Mouse (Mus musculus) embryonic facial prominence, embryonic 13.5 days (tissue): ENCODE measurements around the gene Colq. TPM values are rescaled to one million over a fixed set of nuclear protein-coding genes. Genes with fewer than 3 reads are reported as not detected.

Experiments used
- ATAC-seq: fragments of 200-750 bp; cut with Nextera tagmentation; 2 replicates; pipeline ENCODE4 v1.8.0; 2017; ENCODE audit warnings: low read depth; ENCODE audit not compliant: insufficient number of reproducible peaks, insufficient read depth, low FRiP score, low TSS enrichment
- H3K27ac ChIP-seq: fragments of 300-500 bp; sonication (generic); 2 replicates; pipeline ENCODE4 v1.5.1; 2015; ENCODE audit warnings: moderate library complexity, mild to moderate bottlenecking, inconsistent platforms
- H3K27me3 ChIP-seq: fragments of 300-500 bp; sonication (generic); 2 replicates; pipeline ENCODE4 v1.6.1; 2015; ENCODE audit warnings: mild to moderate bottlenecking, inconsistent platforms
- H3K36me3 ChIP-seq: fragments of 300-500 bp; sonication (generic); 2 replicates; pipeline ENCODE4 v1.6.1; 2015; ENCODE audit warnings: mild to moderate bottlenecking, inconsistent platforms
- H3K4me1 ChIP-seq: fragments of 300-500 bp; sonication (generic); 2 replicates; pipeline ENCODE4 v1.6.1; 2015; ENCODE audit warnings: inconsistent platforms
- H3K4me2 ChIP-seq: fragments of 300-500 bp; sonication (generic); 2 replicates; pipeline ENCODE4 v1.6.1; 2015; ENCODE audit warnings: moderate library complexity, mild to moderate bottlenecking, inconsistent platforms
- H3K4me3 ChIP-seq: fragments of 300-500 bp; sonication (generic); 2 replicates; pipeline ENCODE4 v1.5.1; 2015; ENCODE audit warnings: mild to moderate bottlenecking, inconsistent platforms
- H3K9ac ChIP-seq: fragments of 300-500 bp; sonication (generic); 2 replicates; pipeline ENCODE4 v1.6.1; 2015; ENCODE audit warnings: mild to moderate bottlenecking, inconsistent platforms
- H3K9me3 ChIP-seq: fragments of 300-500 bp; sonication (generic); 2 replicates; pipeline ENCODE4 v1.6.1; 2016; ENCODE audit warnings: inconsistent platforms
- WGBS: fragments of 180-500 bp; shearing (Covaris S2); methylation state at CpG from one replicate; pipeline ENCODE4 v1.1.7; 2015; ENCODE audit warnings: mixed read lengths; 5-methylcytosine and 5-hydroxymethylcytosine counted together
- polyA plus RNA-seq: library from polyadenylated mRNA; unstranded; fragments of >200 nt; fragmentation: Nextera tagmentation; extraction: Ambion mirVana; gene quantifications from 2 replicates; pipeline ENCODE4 v1.2.1, GENCODE M21; 2015

Gene Colq
- polyA plus RNA-seq, 1 experiment from 2014 or later: 0.39 TPM

GRCm38 (mm10) chr14:31572561-31573175, 18.5 kb downstream of the Colq start:
- Histone ChIP-seq H3K36me3 (no peaks in the 10 kb centered on the region), H3K27ac (no peak overlapping the region), H3K4me2 (no peak overlapping the region), H3K27me3 (no peaks in the 10 kb centered on the region), H3K4me1 (peaks cover 28% of the 10 kb centered on the region), H3K9ac (no peak overlapping the region), H3K9me3 (no peaks in the 10 kb centered on the region), H3K4me3 (no peak overlapping the region)
- no peak for ATAC-seq
- WGBS: 78% methylated on average over 9 of the region's 9 CpGs

- Histone ChIP-seq H3K27me3 (no peaks in the 10 kb centered on the region), H3K36me3 (no peaks in the 10 kb centered on the region), H3K4me3 (no peak overlapping the region), H3K27ac (no peak overlapping the region), H3K4me2 (no peak overlapping the region), H3K4me1 (peaks cover 18% of the 10 kb centered on the region), H3K9me3 (no peaks in the 10 kb centered on the region), H3K9ac (no peak overlapping the region)
- ATAC-seq: no peak
- 86% methylated on average over 5 of the region's 5 CpGs for WGBS
Measured at GRCm38 (mm10) chr14:31571419-31571818, 19.7 kb downstream of the Colq start.

GRCm38 (mm10) chr14:31570131-31570951, 20.8 kb downstream of the Colq start:
- Histone ChIP-seq H3K9me3 (no peaks in the 10 kb centered on the region), H3K27me3 (no peaks in the 10 kb centered on the region), H3K4me3 (no peak overlapping the region), H3K4me2 (no peak overlapping the region), H3K9ac (no peak overlapping the region), H3K36me3 (no peaks in the 10 kb centered on the region), H3K4me1 (peaks cover 14% of the 10 kb centered on the region), H3K27ac (no peak overlapping the region)
- no peak for ATAC-seq
- WGBS: 74% methylated on average over 6 of the region's 6 CpGs

- WGBS: 57% methylated on average over 7 of the region's 7 CpGs
- Histone ChIP-seq H3K36me3 (no peaks in the 10 kb centered on the region), H3K9me3 (no peaks in the 10 kb centered on the region), H3K4me1 (peaks cover 24% of the 10 kb centered on the region), H3K4me3 (no peak overlapping the region), H3K27ac (no peak overlapping the region), H3K9ac (no peak overlapping the region), H3K4me2 (no peak overlapping the region), H3K27me3 (no peaks in the 10 kb centered on the region)
- no peak for ATAC-seq
Measured at GRCm38 (mm10) chr14:31569151-31569631, 22.0 kb downstream of the Colq start.

- Histone ChIP-seq H3K4me1 (peaks cover 24% of the 10 kb centered on the region), H3K27ac (no peak overlapping the region), H3K36me3 (no peaks in the 10 kb centered on the region), H3K9ac (no peak overlapping the region), H3K9me3 (no peaks in the 10 kb centered on the region), H3K4me3 (no peak overlapping the region), H3K27me3 (no peaks in the 10 kb centered on the region), H3K4me2 (no peak overlapping the region)
- ATAC-seq: no peak
- 49% methylated on average over 9 of the region's 9 CpGs for WGBS
Measured at GRCm38 (mm10) chr14:31565478-31566212, 25.5 kb downstream of the Colq start.

GRCm38 (mm10) chr14:31564452-31565179, 26.5 kb downstream of the Colq start:
- no peak overlapping the region for H3K9ac ChIP-seq
- H3K4me1 ChIP-seq: peaks cover 23% of the 10 kb centered on the region
- H3K27me3 ChIP-seq: no peaks in the 10 kb centered on the region
- H3K4me3 ChIP-seq: no peak overlapping the region
- WGBS: 15% methylated on average over 6 of the region's 6 CpGs
- H3K27ac ChIP-seq: no peak overlapping the region
- no peak overlapping the region for H3K4me2 ChIP-seq
- no peaks in the 10 kb centered on the region for H3K36me3 ChIP-seq
- H3K9me3 ChIP-seq: no peaks in the 10 kb centered on the region
- ATAC-seq: no peak

GRCm38 (mm10) chr14:31560886-31561285, 30.3 kb downstream of the Colq start:
- WGBS: 53% methylated on average over 5 of the region's 5 CpGs
- no peaks in the 10 kb centered on the region for H3K36me3 ChIP-seq
- no peak for ATAC-seq

GRCm38 (mm10) chr14:31559216-31559615, 31.9 kb downstream of the Colq start:
- Histone ChIP-seq H3K36me3 (no peaks in the 10 kb centered on the region), H3K27ac (no peak overlapping the region), H3K27me3 (no peaks in the 10 kb centered on the region), H3K4me2 (no peak overlapping the region), H3K9me3 (no peaks in the 10 kb centered on the region), H3K9ac (no peak overlapping the region), H3K4me3 (no peak overlapping the region), H3K4me1 (peaks cover 7% of the 10 kb centered on the region; the same call in 1 of the 2 replicates)
- ATAC-seq: no peak
- 57% methylated on average over 5 of the region's 5 CpGs for WGBS

More at GRCm38 (mm10) chr14:31560886-31561285, 30.3 kb downstream of the Colq start:
- no peaks in the 10 kb centered on the region for H3K27me3 ChIP-seq
- H3K27ac ChIP-seq: no peak overlapping the region
- H3K4me1 ChIP-seq: peaks cover 20% of the 10 kb centered on the region
- H3K9ac ChIP-seq: no peak overlapping the region
- no peak overlapping the region for H3K4me2 ChIP-seq
- no peaks in the 10 kb centered on the region for H3K9me3 ChIP-seq
- no peak overlapping the region for H3K4me3 ChIP-seq

- Histone ChIP-seq H3K4me3 (no peak overlapping the region), H3K36me3 (no peaks in the 10 kb centered on the region), H3K27me3 (no peaks in the 10 kb centered on the region), H3K27ac (no peak overlapping the region), H3K9me3 (no peaks in the 10 kb centered on the region), H3K4me2 (no peak overlapping the region), H3K4me1 (peaks cover 7% of the 10 kb centered on the region; the same call in 1 of the 2 replicates), H3K9ac (no peak overlapping the region)
- 67% methylated on average over 9 of the region's 9 CpGs for WGBS
- no peak for ATAC-seq
Measured at GRCm38 (mm10) chr14:31557784-31558183, 33.4 kb downstream of the Colq start.

GRCm38 (mm10) chr14:31557273-31557672, 33.9 kb downstream of the Colq start:
- WGBS: 88% methylated on average over 8 of the region's 8 CpGs
- no peaks in the 10 kb centered on the region for H3K36me3 ChIP-seq
- no peak for ATAC-seq
- H3K9me3 ChIP-seq: no peaks in the 10 kb centered on the region
- no peak overlapping the region for H3K9ac ChIP-seq
- peaks cover 7% of the 10 kb centered on the region; the same call in 1 of the 2 replicates for H3K4me1 ChIP-seq
- H3K27ac ChIP-seq: no peak overlapping the region
- no peak overlapping the region for H3K4me2 ChIP-seq
- no peak overlapping the region for H3K4me3 ChIP-seq
- no peaks in the 10 kb centered on the region for H3K27me3 ChIP-seq
